Comparison of ENCODE assay signal across 18 mouse cellular contexts in genomic region chr12:36395115-36395514, GRCm38 (mm10). TPM values are rescaled to one million over a fixed set of nuclear protein-coding genes. Genes with fewer than 3 reads are reported as not detected.
A peak's percentile ranks its signal among the peaks of the same experiment; 100 is the strongest.
DNase-seq lines count a peak whose midpoint lies in the region; ATAC-seq lines count a peak whose summit lies in the region.
"Had no signal": no experiment of that assay in that cellular context is flagged by ENCODE, and none has a peak within 500 bp of the region (broad histone marks: within the 10 kb centered on the region; RNA-seq: fewer than 3 reads in every experiment).

No protein-coding gene starts in this region.

- no peak overlapping the region for H3K27ac ChIP-seq in forebrain, embryonic 14.5 days (ENCODE audit: low read depth, low read length)
- H3K27ac ChIP-seq in forebrain, embryonic 10.5 days, result no peak overlapping the region
- no peak overlapping the region for H3K27ac ChIP-seq in intestine, embryonic 16.5 days (ENCODE audit: low read length)
- H3K27ac ChIP-seq: embryonic facial prominence, embryonic 12.5 days; midbrain, embryonic 15.5 days; neural tube, embryonic 13.5 days had no signal

- no peaks in the 10 kb centered on the region for H3K36me3 ChIP-seq in forebrain, embryonic 14.5 days (ENCODE audit: control insufficient read depth, insufficient read depth, low read length)
- 0 out of 2 replicates have a peak, but pooled peaks cover 3% of the 10 kb centered on the region for H3K36me3 ChIP-seq in forebrain, embryonic 10.5 days (replicated peaks)
- 0 out of 2 replicates have a peak, but pooled peaks cover 2% of the 10 kb centered on the region for H3K36me3 ChIP-seq in intestine, embryonic 16.5 days (ENCODE audit: control insufficient read depth, insufficient read depth, low read length)
- H3K36me3 ChIP-seq: embryonic facial prominence, embryonic 12.5 days; midbrain, embryonic 15.5 days had no signal

- H3K4me3 ChIP-seq in forebrain, embryonic 14.5 days (ENCODE audit: low read depth, low read length), result no peak overlapping the region
- no peak overlapping the region for H3K4me3 ChIP-seq in forebrain, embryonic 10.5 days
- H3K4me3 ChIP-seq in intestine, embryonic 16.5 days (ENCODE audit: low read length), result no peak overlapping the region
- H3K4me3 ChIP-seq: embryonic facial prominence, embryonic 12.5 days; midbrain, embryonic 15.5 days; neural tube, embryonic 13.5 days had no signal

- no peak overlapping the region for H3K4me2 ChIP-seq in forebrain, embryonic 14.5 days (ENCODE audit: low read length)
- no peak overlapping the region for H3K4me2 ChIP-seq in intestine, embryonic 16.5 days (ENCODE audit: low read depth, low read length)
- H3K4me2 ChIP-seq: embryonic facial prominence, embryonic 12.5 days; midbrain, embryonic 15.5 days; neural tube, embryonic 13.5 days had no signal

- H3K9me3 ChIP-seq in forebrain, embryonic 14.5 days (replicated peaks; ENCODE audit: control insufficient read depth, low read length), result 0 out of 2 replicates have a peak, but pooled peaks cover 6% of the 10 kb centered on the region
- no peaks in the 10 kb centered on the region for H3K9me3 ChIP-seq in forebrain, embryonic 10.5 days
- no peaks in the 10 kb centered on the region for H3K9me3 ChIP-seq in intestine, embryonic 16.5 days (ENCODE audit: control insufficient read depth, low read length)

- H3K27me3 ChIP-seq in forebrain, embryonic 14.5 days (replicated peaks; ENCODE audit: control insufficient read depth, insufficient read depth, low read length), result no peaks in the 10 kb centered on the region
- H3K27me3 ChIP-seq in forebrain, embryonic 10.5 days (ENCODE audit: poor library complexity, severe bottlenecking), result no peaks in the 10 kb centered on the region
- H3K27me3 ChIP-seq in intestine, embryonic 16.5 days (replicated peaks; ENCODE audit: control insufficient read depth, insufficient read depth, low read length), result no peaks in the 10 kb centered on the region
- H3K27me3 ChIP-seq: embryonic facial prominence, embryonic 12.5 days; midbrain, embryonic 15.5 days; neural tube, embryonic 13.5 days had no signal

- ATAC-seq in forebrain, embryonic 14.5 days, result peak; percentile 75; the same call in 1 of the 2 replicates
- peak; percentile 40; the same call in 1 of the 2 replicates for ATAC-seq in intestine, embryonic 16.5 days
- ATAC-seq: midbrain, embryonic 15.5 days had no signal

- peak; percentile 72 for DNase-seq in forebrain, embryonic 14.5 days (ENCODE audit: low spot score)
- no peak for DNase-seq in forebrain, embryonic 10.5 days (ENCODE audit: extremely low spot score, low spot score)
- DNase-seq in layer of hippocampus, adult 11-12 months (ENCODE audit: low spot score), result peak; percentile 21
- DNase-seq in layer of hippocampus, postnatal 25 days (ENCODE audit: extremely low spot score in 1 of 2, low spot score in 1 of 2), result no peak
- DNase-seq in MN1 (ENCODE audit: low spot score), result peak; percentile 33
- no peak for DNase-seq in adrenal gland, postnatal 4 days (ENCODE audit: low spot score in 2 of 2)
- DNase-seq in kidney, adult 18-20 months, result no peak
- DNase-seq: cerebellum, adult 9-11 months; heart, postnatal 36 days; kidney, adult 11 months; lung, adult 18-20 months; retina, postnatal 1 day; spleen, adult 18-20 months; thymus, adult 18-20 months had no signal

- no peaks in the 10 kb centered on the region for H3K4me1 ChIP-seq in forebrain, embryonic 14.5 days (ENCODE audit: control insufficient read depth, insufficient read depth, low read length)
- no peaks in the 10 kb centered on the region for H3K4me1 ChIP-seq in forebrain, embryonic 10.5 days
- no peaks in the 10 kb centered on the region for H3K4me1 ChIP-seq in intestine, embryonic 16.5 days (ENCODE audit: control insufficient read depth, insufficient read depth, low read length)
- H3K4me1 ChIP-seq: embryonic facial prominence, embryonic 12.5 days; midbrain, embryonic 15.5 days; neural tube, embryonic 13.5 days had no signal

- 76% methylated on average over 2 of the region's 2 CpGs for WGBS in forebrain, embryonic 14.5 days
- WGBS in forebrain, embryonic 10.5 days, result 91% methylated on average over 2 of the region's 2 CpGs
- 76% methylated on average over 2 of the region's 2 CpGs for WGBS in intestine, embryonic 16.5 days

- H3K9ac ChIP-seq in forebrain, embryonic 14.5 days (ENCODE audit: low read length), result no peak overlapping the region
- no peak overlapping the region for H3K9ac ChIP-seq in intestine, embryonic 16.5 days (ENCODE audit: low read depth, low read length)
- H3K9ac ChIP-seq: embryonic facial prominence, embryonic 12.5 days; midbrain, embryonic 15.5 days; neural tube, embryonic 13.5 days had no signal

RNA-seq across cellular contexts. Expression of gene D630036H23Rik, which starts 13.1 kb away (rescaled TPM):
- 2.1 and 3.5 TPM in 2 replicates for polyA plus RNA-seq in forebrain, embryonic 14.5 days (2014; fragmentation: Nextera tagmentation; extraction: Ambion mirVana)
- polyA plus RNA-seq in forebrain, embryonic 10.5 days (2016; fragmentation: Nextera tagmentation; extraction: Ambion mirVana), result 0.74 and 0.95 TPM in 2 replicates
- total RNA-seq in layer of hippocampus, postnatal 25 days (2021), result 1 to 10 TPM; 2.4 TPM
- 0.95 and 1.4 TPM in 2 replicates for polyA plus RNA-seq in intestine, embryonic 16.5 days (2015; fragmentation: Nextera tagmentation; extraction: Ambion mirVana)
- total RNA-seq in adrenal gland, postnatal 4 days (2021), result 1 to 10 TPM; 2.5 to 3.5 TPM

RNA-seq across cellular contexts. Expression of gene Ispd, which starts 13.9 kb away (rescaled TPM):
- 7.2 and 7.5 TPM in 2 replicates for polyA plus RNA-seq in forebrain, embryonic 14.5 days (2014; fragmentation: Nextera tagmentation; extraction: Ambion mirVana)
- 5.7 and 6.2 TPM in 2 replicates for polyA plus RNA-seq in forebrain, embryonic 10.5 days (2016; fragmentation: Nextera tagmentation; extraction: Ambion mirVana)
- 10 to 100 TPM; 11.7 to 13.8 TPM for total RNA-seq in layer of hippocampus, postnatal 25 days (2021)
- 8.3 and 9.0 TPM in 2 replicates for polyA plus RNA-seq in intestine, embryonic 16.5 days (2015; fragmentation: Nextera tagmentation; extraction: Ambion mirVana)
- 10 to 100 TPM in 1 of 2 experiments, 1 to 10 TPM in 1; 8.3 to 10.7 TPM for total RNA-seq in adrenal gland, postnatal 4 days (2021)

Comparison
In these comparisons a context has a peak if more than half of its experiments do, and no peak if none do; other contexts are left out.
1. DNase-seq: peak in forebrain, embryonic 14.5 days (single experiment), layer of hippocampus, adult 11-12 months (single experiment) and MN1 (single experiment); none in forebrain, embryonic 10.5 days (single experiment), layer of hippocampus, postnatal 25 days (0 of 2), adrenal gland, postnatal 4 days (0 of 2) and kidney, adult 18-20 months (single experiment).